Mouse (Mus musculus): Measurements from ENCODE around the gene Gdpd3. TPM values are rescaled to one million over a fixed set of nuclear protein-coding genes. Genes with fewer than 3 reads are reported as not detected.
A peak's percentile ranks its signal among the peaks of the same experiment; 100 is the strongest.

Gene Gdpd3
- polyA plus RNA-seq, 1 experiment from 2014 or later = 1.7 TPM

- peak overlapping the region; percentile 90 for H3K4me2 ChIP-seq
- peak overlapping the region; percentile 94 for H3K9ac ChIP-seq
- ATAC-seq = peak; percentile 29
- H3K27me3 ChIP-seq = no peaks in the 10 kb centered on the region
- peak overlapping the region; percentile 93 for H3K4me3 ChIP-seq
- no peaks in the 10 kb centered on the region for H3K9me3 ChIP-seq (replicated peaks)
- H3K36me3 ChIP-seq (ENCODE audit: poor library complexity, severe bottlenecking) = peaks cover 61% of the 10 kb centered on the region
- 27% methylated on average over 11 of the region's 11 CpGs for WGBS
- peak overlapping the region; percentile 94 for H3K27ac ChIP-seq
- H3K4me1 ChIP-seq = peaks cover 45% of the 10 kb centered on the region
These were observed 26.7 kb downstream of the Gdpd3 start for GRCm38 (mm10) chr7:126792721-126793443.

- no peak for ATAC-seq
- 78% methylated on average over 4 of the region's 4 CpGs for WGBS
- H3K9ac ChIP-seq = no peak overlapping the region
- no peak overlapping the region; the same call in 1 of the 2 replicates for H3K27ac ChIP-seq
- no peak overlapping the region for H3K4me3 ChIP-seq
- peaks cover 53% of the 10 kb centered on the region for H3K36me3 ChIP-seq (ENCODE audit: poor library complexity, severe bottlenecking)
- peaks cover 52% of the 10 kb centered on the region for H3K4me1 ChIP-seq
- H3K4me2 ChIP-seq = 0 out of 2 replicates have a peak overlapping the region, but pooled peaks have one; percentile 90
- H3K9me3 ChIP-seq (replicated peaks) = no peaks in the 10 kb centered on the region
- no peaks in the 10 kb centered on the region for H3K27me3 ChIP-seq
These were observed 27.5 kb downstream of the Gdpd3 start for GRCm38 (mm10) chr7:126793456-126794270.

GRCm38 (mm10) chr7:126794271-126794605, 28.1 kb downstream of the Gdpd3 start:
- Histone ChIP-seq H3K4me3 (no peak overlapping the region), H3K9ac (no peak overlapping the region), H3K4me2 (no peak overlapping the region), H3K27me3 (no peaks in the 10 kb centered on the region), H3K36me3 (ENCODE audit: poor library complexity, severe bottlenecking) (peaks cover 47% of the 10 kb centered on the region), H3K9me3 (replicated peaks) (no peaks in the 10 kb centered on the region), H3K27ac (no peak overlapping the region), H3K4me1 (peaks cover 52% of the 10 kb centered on the region)
- WGBS = 80% methylated on average over 4 of the region's 4 CpGs
- ATAC-seq = no peak

- no peak for ATAC-seq
- Histone ChIP-seq H3K27me3 (no peaks in the 10 kb centered on the region), H3K4me3 (no peak overlapping the region), H3K36me3 (ENCODE audit: poor library complexity, severe bottlenecking) (peaks cover 35% of the 10 kb centered on the region), H3K9me3 (replicated peaks) (no peaks in the 10 kb centered on the region), H3K4me2 (no peak overlapping the region), H3K27ac (no peak overlapping the region), H3K4me1 (peaks cover 55% of the 10 kb centered on the region), H3K9ac (no peak overlapping the region)
- 83% methylated on average over 16 of the region's 16 CpGs for WGBS
These were observed 29.5 kb downstream of the Gdpd3 start for GRCm38 (mm10) chr7:126795387-126796317.

GRCm38 (mm10) chr7:126796350-126796932, 30.3 kb downstream of the Gdpd3 start:
- Histone ChIP-seq H3K4me1 (peaks cover 50% of the 10 kb centered on the region), H3K27me3 (no peaks in the 10 kb centered on the region), H3K4me2 (no peak overlapping the region), H3K27ac (0 out of 2 replicates have a peak overlapping the region, but pooled peaks have one; percentile 12), H3K36me3 (ENCODE audit: poor library complexity, severe bottlenecking) (peaks cover 35% of the 10 kb centered on the region), H3K9ac (peak overlapping the region; percentile 2; the same call in 1 of the 2 replicates), H3K4me3 (0 out of 2 replicates have a peak overlapping the region, but pooled peaks have one; percentile 76), H3K9me3 (replicated peaks) (no peaks in the 10 kb centered on the region)
- no peak for ATAC-seq
- WGBS = 70% methylated on average over 8 of the region's 8 CpGs

- Histone ChIP-seq H3K4me1 (peaks cover 46% of the 10 kb centered on the region), H3K27me3 (no peaks in the 10 kb centered on the region), H3K36me3 (ENCODE audit: poor library complexity, severe bottlenecking) (peaks cover 44% of the 10 kb centered on the region), H3K9me3 (replicated peaks) (no peaks in the 10 kb centered on the region), H3K9ac (peak within 1 kb of the TSS; percentile 89), H3K4me3 (peak within 1 kb of the TSS; percentile 76), H3K27ac (peak within 1 kb of the TSS; percentile 88), H3K4me2 (peak within 1 kb of the TSS; percentile 88)
- ATAC-seq = no peak
- WGBS = 27% methylated on average over 19 of the region's 21 CpGs
These were observed 31.4 kb downstream of the Gdpd3 start, which contains the start of gene Fam57b for GRCm38 (mm10) chr7:126797411-126798126. Fam57b (plus strand) TSS chr7:126797668.

GRCm38 (mm10) chr7:126798127-126799049, 32.3 kb downstream of the Gdpd3 start:
- Histone ChIP-seq H3K4me1 (peaks cover 39% of the 10 kb centered on the region), H3K9ac (peak overlapping the region; percentile 89), H3K27ac (peak overlapping the region; percentile 88), H3K4me3 (peak overlapping the region; percentile 76), H3K27me3 (no peaks in the 10 kb centered on the region), H3K36me3 (ENCODE audit: poor library complexity, severe bottlenecking) (peaks cover 52% of the 10 kb centered on the region), H3K4me2 (peak overlapping the region; percentile 88), H3K9me3 (replicated peaks) (no peaks in the 10 kb centered on the region)
- under 1% methylated on average over 40 of the region's 40 CpGs for WGBS
- ATAC-seq = no peak

- H3K27ac ChIP-seq = peak overlapping the region; percentile 93
- H3K27me3 ChIP-seq = no peaks in the 10 kb centered on the region
- ATAC-seq = peak; percentile 97
- WGBS = under 1% methylated on average over 26 of the region's 36 CpGs
- peak overlapping the region; percentile 88 for H3K4me2 ChIP-seq
- peak overlapping the region; percentile 76 for H3K4me3 ChIP-seq
- peaks cover 57% of the 10 kb centered on the region for H3K36me3 ChIP-seq (ENCODE audit: poor library complexity, severe bottlenecking)
- peaks cover 39% of the 10 kb centered on the region for H3K4me1 ChIP-seq
- peak overlapping the region; percentile 89 for H3K9ac ChIP-seq
- H3K9me3 ChIP-seq (replicated peaks) = no peaks in the 10 kb centered on the region
These were observed 32.9 kb downstream of the Gdpd3 start for GRCm38 (mm10) chr7:126799050-126799467.

GRCm38 (mm10) chr7:126799468-126800268, 33.5 kb downstream of the Gdpd3 start:
- WGBS = 2% methylated on average over 36 of the region's 38 CpGs
- peak overlapping the region; percentile 76 for H3K4me3 ChIP-seq
- peak; percentile 91 for ATAC-seq
- peak overlapping the region; percentile 93 for H3K27ac ChIP-seq
- peak overlapping the region; percentile 89 for H3K9ac ChIP-seq
- H3K4me2 ChIP-seq = peak overlapping the region; percentile 88
- H3K27me3 ChIP-seq = no peaks in the 10 kb centered on the region
- peaks cover 56% of the 10 kb centered on the region for H3K36me3 ChIP-seq (ENCODE audit: poor library complexity, severe bottlenecking)
- peaks cover 39% of the 10 kb centered on the region for H3K4me1 ChIP-seq
- no peaks in the 10 kb centered on the region for H3K9me3 ChIP-seq (replicated peaks)
